Mouse (Mus musculus) layer of hippocampus, postnatal 14 days (tissue): ENCODE data around the gene Zfp275. TPM values are rescaled to one million over a fixed set of nuclear protein-coding genes. Genes with fewer than 3 reads are reported as not detected.
"Not testable (repeated sequence)": the region's sequence is repeated elsewhere in the genome, so short reads cannot be mapped to it uniquely, and the experiment has no call there.

ENCODE experiments used
- DNase-seq, 2 experiments: peaks; one replicate each; pipeline ENCODE4 v3.0.0; 2021 to 2022; ENCODE audit warnings: low spot score in 2 of 2, mixed read lengths in 1 of 2
- long read RNA-seq, 2 experiments: library from polyadenylated mRNA; stranded (forward); transcript quantifications; one replicate each; pipeline ENCODE4 v2.0.0; 2021
- total RNA-seq, 2 experiments: library from RNA; stranded (reverse); gene quantifications; 2 replicates each; pipeline ENCODE4 v1.2.3; 2021

Zfp275 gene
- total RNA-seq: 10 to 100 TPM; 11.1 to 11.7 TPM
- long read RNA-seq, experiment 1, partial matches to known transcripts: 0 of 3 reads
- long read RNA-seq, experiment 1, other reads (novel, unspliced or antisense): 3 of 3 reads
- long read RNA-seq, experiment 2, partial matches to known transcripts: 0 of 7 reads
- long read RNA-seq, experiment 2, other reads (novel, unspliced or antisense): 7 of 7 reads

DNA sequence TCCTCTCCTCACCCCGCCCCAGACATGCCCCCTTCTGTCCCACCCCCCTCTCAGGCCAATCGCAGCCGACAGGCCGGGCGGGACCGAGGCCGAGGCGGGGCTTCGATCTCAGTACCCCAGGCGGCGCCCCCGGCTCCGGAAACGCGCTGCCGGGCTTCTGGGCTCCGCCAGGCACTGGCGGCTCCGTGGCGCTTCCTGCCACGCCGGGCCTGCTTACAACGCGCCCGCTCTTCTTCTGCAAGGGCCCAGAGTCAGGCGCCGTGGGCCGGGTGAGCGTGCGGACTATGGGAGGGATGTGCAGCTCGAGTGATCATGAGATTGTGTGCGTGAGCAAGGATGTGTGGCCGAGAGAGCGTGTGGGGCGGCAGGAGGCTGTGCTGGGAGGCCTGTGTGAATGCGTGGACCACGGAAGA is at the start of gene Zfp275:
Zfp275 (plus strand) TSS at position 139 of the 413 bp plus-strand sequence.
- peak; percentile 56 to 72 for DNase-seq

DNA sequence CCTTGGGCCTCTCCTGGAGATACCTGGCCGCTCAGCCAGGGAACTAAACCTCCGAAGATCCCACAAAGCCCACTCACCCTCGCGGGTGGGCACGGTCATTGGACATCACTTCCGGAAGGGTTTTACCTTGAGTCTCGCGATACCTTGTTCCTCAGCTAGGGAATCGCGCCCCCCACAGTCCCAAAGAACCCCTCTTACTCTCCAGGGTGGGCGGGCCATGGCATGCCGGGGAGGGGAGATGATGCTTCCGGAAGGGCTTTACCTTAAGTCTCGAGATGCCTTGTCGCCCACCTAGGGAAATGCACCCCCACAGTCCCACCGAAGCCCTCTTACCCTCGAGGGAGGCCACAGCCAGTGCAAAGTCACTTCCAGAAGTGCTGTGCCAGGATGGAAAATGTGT is 49.5 kb upstream of the Zfp275 start, which contains the start of the genes Xlr5a and Xlr5c:
Xlr5a (minus strand) TSS at position 101 of the 400 bp plus-strand sequence.
Xlr5c (minus strand) TSS at position 101 of the 400 bp plus-strand sequence.
- DNase-seq: not testable (repeated sequence)

DNA sequence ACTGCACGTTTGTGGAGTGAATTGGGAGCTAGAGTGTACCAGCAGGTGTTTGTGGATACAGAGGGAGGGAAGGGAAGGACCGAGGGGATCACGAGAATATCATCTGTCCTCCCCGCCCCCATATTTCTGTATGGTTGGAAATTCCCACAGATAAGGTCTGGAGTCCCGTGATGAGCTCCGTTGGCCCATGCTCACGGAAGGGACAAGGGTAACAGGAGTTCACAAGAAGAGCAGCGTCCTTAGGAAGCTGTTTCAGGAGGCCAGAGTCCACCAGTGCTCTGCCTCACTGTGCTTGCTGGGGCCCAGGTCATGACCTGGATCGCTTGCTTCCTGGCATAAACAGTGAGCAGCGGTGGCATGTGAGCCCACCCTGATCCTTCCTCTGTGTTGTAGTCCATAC is 46.7 kb upstream of the Zfp275 start:
- DNase-seq: not testable (repeated sequence)

DNA sequence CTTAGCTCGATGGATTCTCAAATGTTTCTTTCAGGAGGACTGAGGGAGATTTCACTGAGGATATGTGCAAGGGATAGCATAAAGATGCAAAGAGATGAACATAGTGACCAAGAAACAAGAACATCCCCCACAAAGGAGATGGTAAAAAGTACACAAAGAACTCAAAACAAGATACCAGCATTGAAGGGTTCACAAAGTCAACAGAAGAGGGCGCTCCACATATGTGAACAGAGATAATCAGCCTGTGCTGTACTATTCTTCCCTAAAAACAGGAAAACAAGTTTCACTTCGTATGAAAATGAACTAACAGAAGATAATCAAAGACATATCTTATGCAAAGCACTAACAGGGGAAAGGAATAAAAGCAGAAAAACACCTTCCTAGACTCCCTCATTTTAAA is 29.9 kb upstream of the Zfp275 start:
- peak in 1 of 2 experiments; percentile 41 for DNase-seq

DNA sequence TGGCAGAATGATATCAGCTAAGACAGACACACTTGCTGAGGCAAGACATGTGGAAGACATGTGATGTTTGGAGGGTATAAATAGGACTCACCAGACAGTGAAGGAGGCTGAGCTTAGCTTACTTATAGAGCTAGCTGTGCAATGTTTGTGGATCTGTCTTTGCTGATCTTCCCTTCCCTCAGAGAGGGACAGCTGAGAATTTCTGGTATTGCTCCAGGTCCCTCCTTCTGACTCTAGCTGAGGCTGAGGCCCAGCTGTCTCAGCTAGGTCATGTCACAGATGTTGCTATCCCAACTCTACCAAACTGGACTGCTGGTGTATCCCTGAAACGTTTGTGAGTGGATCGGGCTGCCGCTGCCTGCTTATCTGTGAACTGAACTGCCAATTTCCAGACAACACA is 21.4 kb upstream of the Zfp275 start:
- no peak for DNase-seq

DNA sequence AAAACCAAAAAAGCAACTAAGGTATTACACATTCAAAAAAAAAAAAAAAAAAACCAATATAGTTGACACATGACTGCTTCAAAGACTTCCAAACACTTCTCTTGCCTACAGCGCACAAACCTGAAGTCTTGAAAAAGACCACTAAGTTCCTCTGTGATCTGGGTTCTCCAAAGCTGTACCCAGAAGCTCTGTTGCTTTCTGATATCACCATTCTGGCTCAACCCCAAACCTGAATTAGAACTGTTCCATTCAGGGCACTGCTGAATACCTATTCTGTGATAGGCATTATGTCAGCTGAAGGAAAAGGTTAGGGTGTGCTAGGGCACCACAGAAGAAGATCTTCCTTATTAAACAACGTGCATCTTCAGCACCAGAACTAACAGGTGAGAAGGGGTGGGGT is 15.2 kb upstream of the Zfp275 start:
- no peak for DNase-seq

DNA sequence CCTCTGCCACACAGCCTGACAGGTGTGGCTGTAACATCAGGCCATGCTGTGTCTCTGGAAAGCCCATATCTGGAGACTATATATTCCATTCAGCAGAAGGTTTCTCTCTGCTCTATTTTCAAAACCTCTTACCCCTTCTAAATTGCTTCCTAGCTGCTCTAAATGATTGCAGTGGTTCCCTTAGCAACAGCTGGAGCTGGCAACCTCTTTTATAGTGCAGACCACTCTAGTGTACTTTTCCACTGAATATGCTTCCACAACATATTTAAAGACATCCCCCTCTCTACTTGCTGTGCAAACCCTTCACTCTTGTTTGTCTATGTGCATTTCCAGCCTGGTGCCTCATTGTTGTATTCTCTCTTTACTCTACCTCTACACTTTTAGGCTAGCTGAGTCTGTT is 8.9 kb upstream of the Zfp275 start:
- DNase-seq: no peak

DNA sequence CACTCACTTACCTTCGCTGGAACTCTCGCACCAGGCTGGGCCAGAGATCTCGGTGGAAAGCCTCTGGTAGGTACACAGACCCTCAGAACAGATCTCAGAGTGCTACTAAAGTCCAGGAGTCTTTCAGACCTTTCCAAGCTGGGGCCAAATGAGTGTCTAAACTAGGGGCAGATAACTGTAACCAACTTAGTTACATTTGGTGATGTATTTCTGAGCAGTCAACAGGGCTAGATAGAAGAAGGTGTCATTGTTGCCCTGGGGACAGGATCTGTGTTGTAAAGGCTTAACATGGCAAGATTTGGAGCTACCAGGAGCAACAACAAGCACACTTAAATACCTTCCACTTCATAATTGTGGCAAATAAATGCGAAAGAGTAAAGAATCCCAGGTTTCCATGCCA is 5.7 kb upstream of the Zfp275 start, which contains the start of gene Gm45015:
Gm45015 (minus strand) TSS at position 101 of the 400 bp plus-strand sequence.
- no peak for DNase-seq

DNA sequence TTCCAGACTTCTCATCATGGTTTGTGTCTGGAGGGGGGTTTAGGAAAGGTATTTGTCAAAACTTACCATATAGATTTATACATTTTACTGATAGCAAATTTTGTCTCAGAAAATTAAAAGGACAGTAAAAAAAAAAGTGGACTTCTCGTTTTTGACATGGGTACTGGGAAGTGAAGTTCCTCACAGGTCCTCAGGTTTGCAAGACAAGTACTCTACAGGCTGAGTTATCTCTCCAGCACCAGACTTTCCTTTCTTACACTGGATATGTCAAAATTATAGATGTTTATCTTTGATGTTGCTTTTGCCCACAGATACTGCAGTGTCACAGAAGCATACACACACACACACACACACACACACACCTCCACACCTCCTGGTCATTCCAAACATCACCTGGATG is 948 bp upstream of the Zfp275 start:
- no peak for DNase-seq

DNA sequence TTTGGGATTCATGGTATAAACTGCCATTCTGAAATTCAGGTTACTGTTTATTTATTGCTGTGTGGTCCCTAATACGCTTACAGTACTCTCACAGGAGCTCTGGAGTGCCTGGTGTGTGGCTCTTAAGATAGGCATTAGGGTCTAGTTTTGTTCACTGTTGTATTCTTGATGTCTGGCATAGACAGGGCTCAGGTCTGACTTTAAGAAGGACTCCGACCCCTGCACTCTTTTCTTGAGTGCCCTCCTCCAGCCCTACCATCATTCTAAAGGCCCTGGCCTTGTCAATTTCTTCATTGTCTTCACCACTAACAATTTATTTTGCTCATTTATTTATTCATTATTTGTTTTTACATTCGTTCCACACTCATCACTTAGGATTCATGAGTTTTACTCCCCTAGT is 353 bp upstream of the Zfp275 start:
- no peak for DNase-seq

DNA sequence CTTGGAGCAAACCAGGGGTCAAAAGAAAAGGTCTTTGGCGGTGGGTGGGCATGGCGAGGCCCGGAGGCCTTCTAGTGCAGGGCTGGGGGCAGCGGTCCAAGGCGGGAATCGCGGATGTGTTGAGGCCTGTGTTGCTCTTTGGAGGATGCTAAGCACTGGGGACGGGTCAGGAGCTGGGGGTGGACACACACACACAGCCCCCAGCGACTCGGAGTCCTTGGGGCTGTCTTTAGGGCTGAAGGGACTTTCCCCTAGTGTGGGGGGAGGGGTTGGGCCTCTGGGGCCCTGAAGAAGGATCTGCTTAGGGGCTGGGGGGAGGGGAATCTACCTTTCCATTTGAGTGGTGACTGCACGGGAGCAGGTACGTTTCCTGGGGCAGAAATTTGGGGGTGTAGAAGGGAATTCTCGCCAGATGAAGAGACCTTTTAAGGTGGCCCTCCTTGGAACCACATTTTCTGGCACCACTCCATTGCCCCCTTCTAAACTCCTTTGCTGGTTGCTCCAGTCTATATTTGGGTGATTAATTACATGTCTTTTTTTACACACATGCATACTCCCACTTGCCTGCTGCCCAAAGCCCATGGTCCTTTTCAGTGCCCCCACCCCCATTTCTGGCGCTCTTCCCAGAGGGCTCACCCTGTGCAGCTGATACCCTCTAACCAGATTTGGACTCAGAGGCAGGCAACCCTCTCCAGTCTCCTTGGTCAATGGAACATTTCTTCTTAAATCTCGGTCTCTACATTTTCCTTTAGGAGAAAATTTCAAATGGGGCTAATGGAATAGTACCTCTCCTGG is 717 bp downstream of the Zfp275 start:
- DNase-seq: no peak

DNA sequence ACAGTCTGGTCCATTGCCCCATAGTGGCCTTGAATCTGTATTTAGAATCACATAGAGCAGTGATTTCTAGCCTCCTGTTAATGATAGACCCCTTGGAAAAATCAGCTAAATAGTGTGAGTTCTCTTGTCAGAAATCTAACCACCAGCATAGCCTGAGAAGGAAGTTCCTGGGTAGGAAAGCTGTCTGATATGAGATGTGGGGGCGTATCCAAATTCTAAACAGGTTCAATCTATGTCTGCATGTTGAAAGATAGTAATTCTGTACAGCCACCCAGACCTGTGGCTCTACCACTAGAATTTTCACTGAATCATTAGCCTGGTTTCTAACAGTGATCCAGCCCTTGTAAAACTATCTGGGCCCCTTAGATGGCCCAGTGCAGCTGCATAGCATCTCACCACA is 1.4 kb downstream of the Zfp275 start:
- DNase-seq: no peak

DNA sequence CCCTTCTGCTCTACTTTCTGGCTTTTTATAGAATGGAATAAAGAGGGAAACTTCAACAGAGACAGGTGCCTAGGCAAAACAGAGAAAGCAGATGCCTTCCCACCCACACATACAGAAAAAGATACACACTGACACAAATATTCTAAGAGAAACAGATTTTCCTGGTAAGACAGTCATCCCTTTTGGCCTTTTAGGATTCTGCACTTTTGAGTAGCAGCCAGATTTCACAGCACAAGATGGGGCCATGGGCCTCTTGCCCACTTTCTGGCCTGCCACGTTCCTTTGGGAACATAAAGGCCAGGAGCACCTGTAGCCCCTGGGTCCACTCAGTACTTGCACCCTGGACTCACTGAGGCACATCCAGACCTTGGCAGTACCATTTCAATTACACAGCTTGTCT is 1.9 kb downstream of the Zfp275 start:
- peak in 1 of 2 experiments; percentile 6 for DNase-seq

DNA sequence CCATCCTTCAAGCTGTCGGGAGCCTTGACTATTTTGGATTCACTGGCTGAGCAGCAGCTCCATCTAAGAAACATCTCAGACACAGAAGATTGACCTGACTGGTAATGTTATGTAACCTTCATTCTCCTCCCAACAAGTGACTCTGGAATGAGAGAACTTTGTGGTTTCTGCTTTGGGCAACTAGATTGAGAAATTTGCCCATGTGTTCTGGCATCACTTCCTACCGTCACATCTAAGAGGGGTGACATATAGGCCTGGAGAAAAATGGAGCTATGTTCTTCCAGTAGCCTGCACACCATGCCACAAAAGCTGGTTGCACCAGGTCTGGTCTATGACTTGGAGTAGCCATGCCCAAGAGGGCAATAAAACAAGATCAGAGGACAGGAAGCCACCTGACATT is 13.7 kb downstream of the Zfp275 start:
- no peak for DNase-seq

DNA sequence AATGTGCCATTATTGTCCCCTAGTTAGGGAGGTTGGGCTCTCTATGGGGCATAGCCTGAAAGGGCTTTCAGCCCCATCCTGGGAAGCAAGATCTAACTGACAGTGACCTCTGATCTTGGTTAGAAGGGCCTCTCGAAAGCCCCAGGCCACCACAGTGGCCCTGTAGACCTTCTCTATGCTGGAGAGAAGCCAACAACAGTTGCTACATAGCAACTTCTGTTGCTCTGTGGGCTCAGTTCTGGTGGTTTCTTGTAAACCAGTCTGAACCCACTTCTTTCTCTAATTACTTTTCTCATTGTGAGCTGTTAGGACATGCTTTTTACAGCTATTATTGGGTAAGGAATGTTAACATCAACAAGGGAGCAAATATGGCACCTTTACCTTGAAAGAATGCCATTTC is 14.3 kb downstream of the Zfp275 start:
- DNase-seq: no peak

DNA sequence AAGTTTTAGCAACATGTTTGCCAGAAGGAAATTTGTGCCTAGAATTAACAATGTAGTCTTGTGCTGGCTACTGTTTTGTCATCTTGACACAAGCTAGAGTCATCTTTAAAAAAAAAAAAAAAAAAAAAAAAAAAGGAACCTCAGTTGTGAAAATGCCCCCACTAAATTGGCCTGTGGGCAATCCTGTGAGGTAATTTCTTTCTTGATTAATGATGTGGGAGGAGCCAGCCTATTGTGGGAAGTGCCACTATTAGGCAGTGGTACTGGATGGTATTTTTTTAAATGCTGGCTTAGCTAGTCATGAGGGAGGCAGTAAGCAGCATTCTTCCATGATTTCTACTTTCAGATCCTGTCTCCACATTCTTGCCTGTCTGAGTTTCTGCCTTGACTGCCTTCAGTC is 20.9 kb downstream of the Zfp275 start:
- no peak for DNase-seq

DNA sequence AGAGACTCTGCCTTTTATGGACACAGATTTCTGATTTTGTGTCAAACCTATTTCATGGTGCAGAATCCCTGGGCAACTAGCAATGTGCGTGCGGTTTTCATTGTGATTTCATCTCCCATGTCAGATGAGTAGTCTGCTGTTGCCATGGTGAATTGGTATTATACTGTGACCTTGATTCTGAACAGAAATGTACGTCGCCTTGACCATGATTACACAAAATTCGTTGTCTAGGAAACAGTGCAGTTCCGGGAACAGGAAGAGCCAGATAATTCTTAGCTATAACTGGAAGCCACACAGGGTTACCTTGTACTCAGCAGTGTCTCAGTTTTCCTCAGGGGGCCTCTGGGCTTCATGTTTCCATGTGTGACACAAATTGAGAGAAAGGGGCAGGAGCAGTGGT is 42.0 kb downstream of the Zfp275 start:
- peak; percentile 1 to 2 for DNase-seq

DNA sequence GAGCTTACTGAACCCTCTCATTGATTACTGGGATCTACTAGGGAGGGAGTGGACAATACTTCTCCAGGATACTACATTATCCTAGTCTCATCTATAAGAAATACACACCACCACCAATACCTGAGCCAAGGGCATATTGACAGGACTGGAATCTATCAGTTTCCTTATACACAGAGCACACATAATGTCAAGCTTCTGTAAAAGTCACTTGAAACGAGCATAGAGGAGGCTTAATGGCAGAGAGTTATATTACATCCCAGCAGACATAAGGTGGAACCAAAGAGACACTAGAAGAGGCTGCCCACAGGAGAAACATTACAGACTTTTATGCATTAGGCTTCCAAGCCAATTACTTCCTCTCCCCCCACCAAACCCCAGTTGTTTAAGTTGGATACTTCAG is 42.5 kb downstream of the Zfp275 start:
- DNase-seq: no peak

DNA sequence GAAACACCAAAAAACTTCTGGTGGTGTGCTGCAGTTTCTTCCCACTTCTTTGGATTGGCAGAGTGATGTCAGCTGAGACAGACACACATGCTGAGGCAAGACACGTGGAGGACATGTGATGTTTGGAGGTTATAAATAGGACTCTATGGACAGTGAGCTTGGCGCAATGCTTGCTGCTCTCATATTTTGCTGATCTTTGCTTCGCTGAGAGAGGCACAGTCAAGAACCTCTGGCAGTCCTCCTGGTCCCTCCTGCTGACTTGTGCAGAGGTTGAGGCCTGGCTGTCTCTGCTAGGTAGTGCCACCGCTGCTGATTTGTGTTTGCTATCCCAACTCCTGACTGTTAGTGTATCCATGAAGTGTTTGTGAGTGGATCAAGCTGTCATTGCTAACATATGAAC is 49.1 kb downstream of the Zfp275 start:
- no peak for DNase-seq

DNA sequence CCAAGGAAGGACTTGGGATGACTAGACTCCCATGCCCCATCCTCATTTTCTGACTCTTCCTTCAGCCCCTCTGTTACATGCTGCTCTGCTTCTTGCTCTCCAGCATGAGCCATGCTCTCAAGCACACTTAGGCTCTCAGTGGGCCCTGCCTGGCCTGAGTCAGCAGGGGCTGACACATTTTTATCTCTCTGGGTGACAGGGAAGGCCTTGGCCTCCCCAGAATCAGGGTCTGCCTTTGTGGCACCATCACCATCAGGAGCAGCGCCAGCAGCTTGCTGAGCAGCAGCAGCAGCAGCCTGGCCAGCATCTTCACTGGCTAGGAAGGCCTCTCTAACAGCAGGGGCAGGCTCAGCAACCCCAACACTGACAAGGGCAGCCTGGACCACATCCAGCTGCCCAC is 54.0 kb downstream of the Zfp275 start:
- DNase-seq: no peak

DNA sequence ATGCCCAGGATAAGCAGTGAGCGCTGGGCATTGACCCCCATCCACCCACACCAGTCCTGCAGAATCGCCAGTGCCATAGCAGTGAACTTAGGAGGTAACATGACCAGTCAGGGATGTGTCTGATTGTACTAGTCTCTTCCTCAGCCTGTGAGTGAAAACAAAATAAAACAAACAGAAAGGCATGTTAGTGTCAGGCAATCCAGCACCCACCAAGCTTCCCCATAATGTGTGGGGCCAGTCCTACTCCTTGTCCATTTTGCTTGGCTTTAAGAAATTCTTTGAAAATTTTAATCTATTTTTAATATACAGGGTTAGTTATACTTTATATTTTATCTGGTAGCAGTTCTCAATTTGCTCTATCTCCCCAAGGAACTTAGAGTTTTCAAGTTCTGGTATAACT is 56.2 kb downstream of the Zfp275 start, which contains the start of gene Gm18336:
Gm18336 (minus strand) TSS at position 101 of the 400 bp plus-strand sequence.
- not testable (repeated sequence) for DNase-seq

DNA sequence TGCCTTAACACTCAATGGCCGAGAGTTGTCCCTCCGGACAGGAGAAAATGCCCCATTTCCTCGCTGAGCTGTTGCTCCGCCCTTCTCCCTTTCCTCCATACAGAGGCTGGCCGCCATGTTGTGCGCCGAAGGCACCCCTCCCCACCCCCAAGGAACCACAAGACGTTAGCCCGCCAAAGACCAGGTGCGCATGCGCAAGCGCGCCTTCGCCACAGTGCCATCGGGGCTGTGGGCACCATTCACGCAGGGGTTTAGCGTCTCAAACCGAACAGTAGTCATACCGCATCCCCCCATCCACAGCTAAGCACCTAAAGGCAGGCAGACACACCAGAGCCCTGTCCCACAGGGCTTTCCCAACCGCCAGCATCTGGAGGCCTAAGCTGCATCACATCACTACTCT is 58.5 kb downstream of the Zfp275 start:
- DNase-seq: no peak

DNA sequence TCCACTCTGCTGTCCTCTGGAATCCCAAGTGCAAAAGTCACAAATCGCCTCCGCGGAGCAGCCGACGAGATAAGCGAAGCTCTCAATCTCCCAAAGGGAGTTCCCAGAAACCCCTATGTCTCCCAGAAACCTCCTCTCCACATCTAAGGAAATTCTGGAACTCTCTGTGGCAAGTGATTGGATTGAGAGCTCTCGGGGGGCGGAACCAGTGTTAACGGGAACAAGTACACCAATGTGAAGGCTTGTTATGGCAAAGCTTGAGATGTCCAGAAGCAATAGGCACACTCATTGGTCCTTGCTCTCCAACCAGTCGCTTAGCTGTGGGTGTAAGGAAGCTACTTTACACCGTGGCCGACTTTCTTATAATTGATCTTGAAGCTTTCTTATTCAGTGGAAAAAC is 59.2 kb downstream of the Zfp275 start:
- DNase-seq: no peak
